In the genomic region with DNA sequence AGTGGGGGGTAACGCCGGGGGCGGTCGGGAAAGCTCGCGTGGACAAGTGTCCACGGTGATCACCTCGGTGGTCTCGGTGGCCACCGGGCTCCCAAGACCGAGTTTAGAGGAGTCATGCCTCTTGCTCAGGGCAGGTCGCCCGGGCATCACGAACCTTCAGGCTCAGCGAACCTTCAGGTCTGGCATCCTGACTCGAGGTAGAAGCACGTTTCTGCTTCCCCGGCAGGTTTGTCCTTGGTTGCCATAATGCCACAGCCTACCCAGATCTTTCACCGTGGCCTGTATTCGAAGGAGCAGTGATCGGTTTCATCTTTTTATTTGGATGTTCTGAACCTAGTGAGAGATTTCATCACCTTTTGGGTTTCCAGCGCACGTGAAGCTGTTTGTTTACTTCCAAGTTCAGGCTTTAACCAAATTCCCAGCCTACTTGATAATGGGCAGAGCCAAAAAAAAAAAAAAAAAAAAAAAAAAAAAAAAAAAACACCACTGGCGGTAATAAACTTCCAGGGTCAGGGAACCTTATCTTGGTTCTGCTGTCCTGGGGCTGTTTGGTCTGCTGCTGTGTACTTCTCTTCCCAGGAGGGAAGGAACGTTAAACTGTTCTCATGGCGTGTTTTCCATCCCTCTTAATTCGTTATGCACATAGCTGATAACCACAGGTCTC, we compare ENCODE assay signal across 8 mouse cellular contexts. TPM values are rescaled to one million over a fixed set of nuclear protein-coding genes. Genes with fewer than 3 reads are reported as not detected.
A peak's percentile ranks its signal among the peaks of the same experiment; 100 is the strongest.
DNase-seq lines count a peak whose midpoint lies in the region; ATAC-seq and TF ChIP-seq lines count a peak whose summit lies in the region.

No protein-coding gene starts in this region.

- WGBS in heart, embryonic 14.5 days, result under 1% methylated on average over 27 of the region's 27 CpGs
- under 1% methylated on average over 27 of the region's 27 CpGs for WGBS in hindbrain, embryonic 15.5 days

- peak overlapping the region; percentile 77 for H3K9ac ChIP-seq in heart, embryonic 14.5 days (ENCODE audit: low read length)
- peak overlapping the region; percentile 64 for H3K9ac ChIP-seq in ES-Bruce4 (ENCODE audit: low read depth, poor library complexity, severe bottlenecking)
- H3K9ac ChIP-seq in hindbrain, embryonic 15.5 days, result peak overlapping the region; percentile 87

- H3K9me3 ChIP-seq in heart, embryonic 14.5 days (ENCODE audit: control insufficient read depth, low read length), result no peaks in the 10 kb centered on the region
- H3K9me3 ChIP-seq in ES-Bruce4 (replicated peaks; ENCODE audit: control insufficient read depth, insufficient read depth, low read length, poor library complexity, severe bottlenecking), result no peaks in the 10 kb centered on the region
- H3K9me3 ChIP-seq in hindbrain, embryonic 15.5 days, result no peaks in the 10 kb centered on the region

- H3K4me2 ChIP-seq in heart, embryonic 14.5 days (ENCODE audit: low read length), result peak overlapping the region; percentile 89
- peak overlapping the region; percentile 61 for H3K4me2 ChIP-seq in hindbrain, embryonic 15.5 days

- H3K27ac ChIP-seq in heart, embryonic 14.5 days (replicated peaks in 1 of 2; ENCODE audit: control insufficient read depth in 1 of 2, insufficient read depth in 1 of 2, low read depth in 2 of 2, low read length in 2 of 2), result peak overlapping the region in 1 of 2 experiments; percentile 85; a peak in 2 of 4 replicates
- no peak overlapping the region for H3K27ac ChIP-seq in ES-Bruce4 (ENCODE audit: insufficient read depth, low read length)
- peak overlapping the region; percentile 90 for H3K27ac ChIP-seq in hindbrain, embryonic 15.5 days (replicated peaks)

- TF ChIP-seq CTCF in ES-Bruce4 (IDR thresholded peaks at IDR 0.05; ENCODE audit: low read depth, low read length), result no peak

- H3K27me3 ChIP-seq in heart, embryonic 14.5 days (ENCODE audit: control insufficient read depth, insufficient read depth, low read length), result no peaks in the 10 kb centered on the region
- no peaks in the 10 kb centered on the region for H3K27me3 ChIP-seq in ES-Bruce4 (ENCODE audit: control insufficient read depth, insufficient read depth, low read length, poor library complexity, severe bottlenecking)
- no peaks in the 10 kb centered on the region for H3K27me3 ChIP-seq in hindbrain, embryonic 15.5 days

- ATAC-seq in heart, embryonic 14.5 days (ENCODE audit: insufficient number of reproducible peaks, insufficient read depth, low FRiP score, low read depth), result no peak
- ATAC-seq in hindbrain, embryonic 15.5 days (ENCODE audit: low FRiP score, low read depth), result 0 out of 2 replicates have a peak, but pooled peaks have one; percentile 1
- ATAC-seq in inflammation-experienced regulatory T-cells, adult 6 months, result no peak

- no peak for TF ChIP-seq POLR2A in ES-Bruce4 (IDR thresholded peaks at IDR 0.05; ENCODE audit: insufficient read depth, low read length)

- no peaks in the 10 kb centered on the region for H3K36me3 ChIP-seq in heart, embryonic 14.5 days (ENCODE audit: control insufficient read depth, insufficient read depth, low read length)
- H3K36me3 ChIP-seq in ES-Bruce4 (ENCODE audit: control insufficient read depth, insufficient read depth, low read length, poor library complexity, severe bottlenecking), result no peaks in the 10 kb centered on the region
- H3K36me3 ChIP-seq in hindbrain, embryonic 15.5 days, result no peaks in the 10 kb centered on the region

- peak overlapping the region; percentile 73 to 75 for H3K4me3 ChIP-seq in heart, embryonic 14.5 days (ENCODE audit: control insufficient read depth in 1 of 2, insufficient read depth in 1 of 2, low read depth in 1 of 2, low read length in 2 of 2)
- peak overlapping the region; percentile 93 for H3K4me3 ChIP-seq in ES-Bruce4 (ENCODE audit: low read depth, low read length)
- H3K4me3 ChIP-seq in hindbrain, embryonic 15.5 days, result peak overlapping the region; percentile 79

- no peak for DNase-seq in heart, adult 9 months (ENCODE audit: low spot score in 2 of 2)
- DNase-seq in c-Kit-positive CD71-positive TER-119-negative erythroid progenitor cells, embryonic 14.5 days (ENCODE audit: low read depth), result peak; percentile 24
- DNase-seq in lung, postnatal 14 days, result peak; percentile 21
- no peak for DNase-seq in adrenal gland, postnatal 14 days

- no peak for TF ChIP-seq EP300 in ES-Bruce4 (IDR thresholded peaks at IDR 0.05; ENCODE audit: insufficient read depth, low read depth, low read length)

- H3K4me1 ChIP-seq in heart, embryonic 14.5 days (ENCODE audit: control insufficient read depth in 2 of 2, insufficient read depth in 2 of 2, low read length in 2 of 2), result peaks cover 2 to 11% of the 10 kb centered on the region in 2 experiments; a peak in 2 of 4 replicates
- no peaks in the 10 kb centered on the region for H3K4me1 ChIP-seq in ES-Bruce4 (ENCODE audit: control insufficient read depth, insufficient read depth, low read length)
- peaks cover 23% of the 10 kb centered on the region for H3K4me1 ChIP-seq in hindbrain, embryonic 15.5 days (replicated peaks)

RNA-seq across cellular contexts. Expression of a gene that starts 0.8 kb away (rescaled TPM):
- polyA plus RNA-seq in heart, embryonic 14.5 days (2014; fragmentation: Nextera tagmentation; extraction: Ambion mirVana), result 8.8 and 10.6 TPM in 2 replicates
- 6.3 and 8.4 TPM in 2 replicates for polyA plus RNA-seq in ES-Bruce4 (2011; ENCODE audit: insufficient read depth, insufficient read length, low read depth, missing spikeins)
- 28.6 and 30.6 TPM in 2 replicates for polyA plus RNA-seq in hindbrain, embryonic 15.5 days (2015; fragmentation: Nextera tagmentation; extraction: Ambion mirVana)
- 14.0 and 15.4 TPM in 2 replicates for total RNA-seq in adrenal gland, postnatal 14 days (2021)
- 1 to 10 TPM; 2.3 to 4.8 (median 3.1) TPM for polyA plus RNA-seq in inflammation-experienced regulatory T-cells, adult 6 months (2017; shearing (Covaris generic))

RNA-seq across cellular contexts. Expression of a gene that starts 23.3 kb away (rescaled TPM):
- polyA plus RNA-seq in heart, embryonic 14.5 days (2014; fragmentation: Nextera tagmentation; extraction: Ambion mirVana), result not detected in 2 replicates
- not detected in 2 replicates for polyA plus RNA-seq in ES-Bruce4 (2011; ENCODE audit: insufficient read depth, insufficient read length, low read depth, missing spikeins)
- polyA plus RNA-seq in hindbrain, embryonic 15.5 days (2015; fragmentation: Nextera tagmentation; extraction: Ambion mirVana), result not detected in 2 replicates
- total RNA-seq in adrenal gland, postnatal 14 days (2021), result not detected in 2 replicates
- polyA plus RNA-seq in inflammation-experienced regulatory T-cells, adult 6 months (2017; shearing (Covaris generic)), result not detected

RNA-seq across cellular contexts. Expression of a gene that starts 30.2 kb away (rescaled TPM):
- polyA plus RNA-seq in heart, embryonic 14.5 days (2014; fragmentation: Nextera tagmentation; extraction: Ambion mirVana), result 0.44 and 0.92 TPM in 2 replicates
- polyA plus RNA-seq in ES-Bruce4 (2011; ENCODE audit: insufficient read depth, insufficient read length, low read depth, missing spikeins), result 3.7 and 5.8 TPM in 2 replicates
- 35.8 and 40.2 TPM in 2 replicates for polyA plus RNA-seq in hindbrain, embryonic 15.5 days (2015; fragmentation: Nextera tagmentation; extraction: Ambion mirVana)
- 2.7 and 44.4 TPM in 2 replicates for total RNA-seq in adrenal gland, postnatal 14 days (2021)
- polyA plus RNA-seq in inflammation-experienced regulatory T-cells, adult 6 months (2017; shearing (Covaris generic)), result not detected

Comparison
In these comparisons a context has a peak if more than half of its experiments do, and no peak if none do; other contexts are left out.
1. DNase-seq: peak in c-Kit-positive CD71-positive TER-119-negative erythroid progenitor cells, embryonic 14.5 days (single experiment) and lung, postnatal 14 days (single experiment); none in heart, adult 9 months (0 of 2) and adrenal gland, postnatal 14 days (single experiment).
2. Peak in every context shown above with its lines, with median percentiles within 50 percentile points of each other: H3K4me3 ChIP-seq and H3K9ac ChIP-seq.